Mouse (Mus musculus): ENCODE results near the gene Rpn2. TPM values are rescaled to one million over a fixed set of nuclear protein-coding genes. Genes with fewer than 3 reads are reported as not detected.

The Rpn2 gene
- total RNA-seq, 1 experiment from 2014 or later = 202 TPM

GRCm38 (mm10) chr2:157343337-157343736 lies 64.5 kb downstream of the Rpn2 start:
- no peak for ATAC-seq (replicated peaks; ENCODE audit: low read depth, poor library complexity, severe bottlenecking)

DNA sequence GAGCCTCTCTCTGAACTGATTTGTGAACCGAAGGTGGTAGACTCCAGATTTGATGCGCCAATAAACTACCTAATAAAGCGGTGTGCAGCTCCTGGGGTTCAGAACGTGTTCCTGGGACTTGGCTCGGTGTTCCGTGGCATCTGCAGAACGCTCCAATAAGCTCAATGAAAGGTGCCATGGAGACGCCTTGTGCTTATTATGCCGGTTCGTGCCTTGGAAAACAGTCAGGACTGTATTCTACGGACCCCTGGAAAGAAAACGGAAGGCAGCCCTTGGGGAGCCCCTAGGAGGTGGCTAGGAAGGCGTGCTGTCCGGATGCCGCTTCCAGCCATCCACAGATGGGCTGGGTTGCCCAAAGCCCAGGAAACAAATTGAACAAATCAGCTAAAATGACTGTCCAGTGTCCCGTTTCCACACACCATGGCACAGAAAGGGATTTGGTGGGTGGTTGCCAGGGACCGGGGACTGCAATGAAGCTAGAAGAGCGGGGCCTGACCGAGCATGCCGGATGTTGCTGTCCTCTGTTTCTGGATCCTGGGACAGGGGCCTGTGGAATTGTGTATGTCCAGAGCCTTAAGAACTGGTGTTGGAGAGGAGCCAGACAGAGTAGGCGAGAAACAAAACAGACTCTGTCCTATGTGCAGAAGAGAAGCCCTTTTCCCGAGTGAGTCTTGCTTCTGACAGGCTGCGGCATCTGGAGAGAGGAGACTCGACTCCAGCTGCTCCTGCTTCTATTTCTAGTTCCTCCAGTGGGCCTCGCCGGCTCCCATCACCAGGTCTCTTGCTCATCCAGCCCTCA lies 68.7 kb downstream of the Rpn2 start, which contains the start of gene Ghrh:
Ghrh (minus strand) TSS at position 146 of the 799 bp plus-strand sequence.
- ATAC-seq (replicated peaks; ENCODE audit: low read depth, poor library complexity, severe bottlenecking) = no peak

DNA sequence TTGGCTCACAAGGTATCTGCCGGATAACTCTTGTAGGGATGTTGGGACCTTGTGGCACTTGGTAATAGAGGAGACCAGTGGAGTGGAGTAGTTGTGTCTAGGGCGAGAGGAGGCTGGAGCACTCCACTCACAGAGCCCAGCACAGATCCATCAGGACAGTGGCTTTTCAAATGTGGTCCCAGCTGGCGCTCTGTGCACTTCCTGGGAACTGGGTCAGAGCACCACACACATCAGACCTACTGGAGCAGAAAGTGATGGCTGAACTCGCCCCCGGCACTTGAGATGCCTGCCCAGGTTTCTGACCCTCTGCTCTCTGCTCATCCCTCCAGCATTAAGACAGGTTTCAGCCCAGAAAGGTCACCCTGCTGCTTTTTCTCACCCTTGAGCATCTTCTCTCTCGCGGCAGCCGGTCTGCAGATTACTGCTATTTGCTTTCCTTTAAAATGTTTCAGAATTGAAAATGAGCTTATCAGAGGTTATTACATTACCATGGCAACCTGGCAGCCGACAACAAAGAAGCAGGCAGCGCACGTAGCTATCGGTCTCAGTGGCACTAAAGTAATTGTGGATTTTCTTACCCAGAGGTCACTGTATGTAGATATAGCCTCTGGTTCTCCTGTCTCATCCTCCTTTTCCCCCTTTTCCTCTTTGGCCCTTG lies 70.4 kb downstream of the Rpn2 start:
- ATAC-seq (replicated peaks; ENCODE audit: low read depth, poor library complexity, severe bottlenecking) = no peak

DNA sequence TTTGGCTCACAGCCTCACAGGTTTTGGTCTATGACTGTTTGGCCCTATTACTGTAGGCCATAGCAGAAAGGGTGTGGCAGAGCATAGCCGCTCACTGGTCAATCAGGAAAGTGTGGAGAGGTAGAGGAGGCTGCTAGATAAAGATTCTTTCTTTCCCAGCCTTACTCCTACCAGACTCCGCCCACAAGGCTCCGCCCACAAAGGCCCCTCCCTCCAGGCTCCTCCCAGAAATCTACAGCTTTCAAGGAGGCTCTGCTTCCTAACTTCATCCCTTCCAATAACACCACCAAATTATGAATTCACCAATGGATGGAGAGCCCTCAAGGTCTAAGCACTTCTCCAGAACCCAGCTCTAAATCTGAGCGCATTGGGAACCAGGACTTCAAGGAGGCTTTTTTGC lies 74.4 kb downstream of the Rpn2 start:
- ATAC-seq (replicated peaks; ENCODE audit: low read depth, poor library complexity, severe bottlenecking) = no peak

DNA sequence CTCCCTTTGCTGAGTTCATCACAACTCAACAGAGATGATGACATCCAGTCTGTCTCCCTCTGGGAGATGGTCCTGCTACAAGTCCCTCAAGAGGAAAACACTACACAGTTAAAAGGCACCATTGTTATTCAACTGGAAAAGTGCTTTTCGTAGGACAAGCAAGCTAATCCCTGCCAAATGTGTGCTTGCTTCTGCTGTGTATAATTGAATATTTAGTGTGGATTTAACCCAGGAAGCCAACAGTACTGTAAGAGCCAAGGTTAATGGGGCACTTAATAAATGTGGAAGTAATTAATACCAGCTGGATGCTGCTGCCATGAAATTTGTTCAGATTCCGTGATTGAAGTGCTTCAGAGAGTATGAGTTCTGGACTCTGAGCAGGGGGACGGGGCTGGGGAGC lies 75.3 kb downstream of the Rpn2 start:
- no peak for ATAC-seq (replicated peaks; ENCODE audit: low read depth, poor library complexity, severe bottlenecking)

DNA sequence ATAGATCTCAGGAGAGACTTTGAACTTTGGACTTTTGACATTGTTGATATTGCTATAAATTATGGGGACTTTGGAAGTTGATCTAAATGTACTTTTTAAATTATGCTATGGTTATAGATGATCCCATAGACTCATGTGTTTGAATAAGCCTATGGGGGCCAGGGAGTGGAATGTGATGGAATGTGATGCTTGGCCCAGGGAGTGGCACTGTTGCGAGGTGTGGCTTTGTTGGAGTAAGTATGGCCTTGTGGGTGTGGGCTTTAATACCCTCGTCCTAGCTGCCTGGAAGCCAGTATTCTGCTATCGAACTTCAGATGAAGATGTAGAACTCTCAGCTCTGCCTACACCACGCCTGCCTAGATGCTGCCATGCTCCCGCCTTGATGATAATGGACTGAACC lies 81.2 kb downstream of the Rpn2 start:
- ATAC-seq (replicated peaks; ENCODE audit: low read depth, poor library complexity, severe bottlenecking) = no peak

- ATAC-seq (replicated peaks; ENCODE audit: low read depth, poor library complexity, severe bottlenecking) = no peak
These were observed 84.2 kb downstream of the Rpn2 start for GRCm38 (mm10) chr2:157363031-157363430.

DNA sequence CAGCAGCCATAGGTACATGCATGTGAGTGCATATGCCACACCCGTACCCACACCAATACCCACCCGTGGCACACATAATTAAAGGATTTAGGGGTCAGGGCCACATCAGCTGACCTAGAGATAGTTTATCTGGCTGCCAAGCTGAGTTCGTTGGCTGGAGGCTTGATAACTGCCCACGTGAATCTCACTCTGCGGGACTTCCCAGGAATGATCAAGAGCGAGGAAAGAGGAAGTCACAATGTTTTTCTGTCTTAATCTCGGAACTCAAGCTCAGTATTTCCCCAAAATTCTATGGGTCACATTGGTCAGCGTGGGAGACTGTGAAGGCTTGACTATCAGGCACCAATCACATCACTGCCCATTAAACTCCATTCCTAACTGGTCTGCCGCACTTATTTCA lies 87.9 kb downstream of the Rpn2 start:
- peak; percentile 22; the same call in 1 of the 2 replicates for ATAC-seq (replicated peaks; ENCODE audit: low read depth, poor library complexity, severe bottlenecking)

- peak; percentile 92 for ATAC-seq (replicated peaks; ENCODE audit: low read depth, poor library complexity, severe bottlenecking)
These were observed 88.5 kb downstream of the Rpn2 start, which contains the start of gene Manbal for GRCm38 (mm10) chr2:157367184-157367893. TSS of gene Manbal (plus strand) at chr2:157367594.

DNA sequence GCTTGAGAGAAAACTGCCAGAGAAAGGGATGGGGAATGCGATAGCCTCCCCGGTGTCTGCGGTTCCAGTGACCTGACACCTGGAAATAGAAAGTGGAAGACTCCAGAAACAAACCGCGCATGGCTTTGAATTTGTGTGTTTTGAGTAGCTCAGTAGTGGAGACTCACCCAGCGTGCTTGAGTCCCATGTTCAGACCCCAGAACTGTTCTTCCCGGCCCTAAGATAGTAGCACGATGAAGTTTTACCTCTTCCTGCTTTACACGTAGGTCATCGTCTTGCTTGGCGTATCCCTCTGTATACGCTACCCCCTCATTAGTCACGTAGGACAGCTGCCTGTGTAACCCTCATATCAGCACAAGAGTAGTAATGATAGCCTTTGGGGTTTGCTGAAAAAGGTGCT lies 89.2 kb downstream of the Rpn2 start:
- ATAC-seq (replicated peaks; ENCODE audit: low read depth, poor library complexity, severe bottlenecking) = peak; percentile 21

GRCm38 (mm10) chr2:157371696-157372095 lies 92.9 kb downstream of the Rpn2 start:
- ATAC-seq (replicated peaks; ENCODE audit: low read depth, poor library complexity, severe bottlenecking) = no peak

GRCm38 (mm10) chr2:157373681-157374080 lies 94.9 kb downstream of the Rpn2 start:
- ATAC-seq (replicated peaks; ENCODE audit: low read depth, poor library complexity, severe bottlenecking) = no peak

GRCm38 (mm10) chr2:157375051-157375450 lies 96.2 kb downstream of the Rpn2 start:
- no peak for ATAC-seq (replicated peaks; ENCODE audit: low read depth, poor library complexity, severe bottlenecking)

Other genes with a start within 250 kb of the Rpn2 start
- 5.6 and 7.0 TPM in 2 replicates for gene Soga1, start 199.8 kb upstream of the Rpn2 start, total RNA-seq (2017)
- not detected in 2 replicates for gene Tldc2, start 192.0 kb upstream of the Rpn2 start, total RNA-seq (2017)
- gene Samhd1, start 143.8 kb upstream of the Rpn2 start, total RNA-seq (2017) = 52.4 and 82.3 TPM in 2 replicates
- 87.0 and 92.3 TPM in 2 replicates for gene Rbl1, start 74.5 kb upstream of the Rpn2 start, total RNA-seq (2017)
- 0.05 and 1.4 TPM in 2 replicates for gene Mroh8, start 532 bp downstream of the Rpn2 start, total RNA-seq (2017)
- gene Ghrh, start 68.5 kb downstream of the Rpn2 start, total RNA-seq (2017) = not detected in 2 replicates
- 6.4 and 7.6 TPM in 2 replicates for gene Manbal, start 88.6 kb downstream of the Rpn2 start, total RNA-seq (2017)
- 0.69 and 1.3 TPM in 2 replicates for gene Src, start 139.4 kb downstream of the Rpn2 start, total RNA-seq (2017)